Mouse (Mus musculus): ENCODE data around the gene Idua. TPM values are rescaled to one million over a fixed set of nuclear protein-coding genes. Genes with fewer than 3 reads are reported as not detected.

The Idua gene
- polyA plus RNA-seq, 1 experiment from 2014 or later: 8.2 TPM

- ATAC-seq (ENCODE audit: insufficient read depth, low FRiP score, low TSS enrichment) (no peak), DNase-seq (ENCODE audit: low spot score) (no peak)
- no peak overlapping the region for H3K4me3 ChIP-seq (ENCODE audit: low read depth, low read length)
- no peak overlapping the region for H3K27ac ChIP-seq (ENCODE audit: low read depth, low read length)
- no peak overlapping the region for H3K4me2 ChIP-seq (ENCODE audit: low read depth)
- peaks cover 4% of the 10 kb centered on the region; the same call in 1 of the 2 replicates for H3K27me3 ChIP-seq (ENCODE audit: control insufficient read depth, insufficient read depth, low read length)
- 70% methylated on average over 5 of the region's 5 CpGs for WGBS
- H3K9me3 ChIP-seq (ENCODE audit: control insufficient read depth, low read length): no peaks in the 10 kb centered on the region
- H3K9ac ChIP-seq (ENCODE audit: low read length): no peak overlapping the region
- H3K4me1 ChIP-seq (ENCODE audit: control insufficient read depth, insufficient read depth, low read length): no peaks in the 10 kb centered on the region
- H3K36me3 ChIP-seq (ENCODE audit: control insufficient read depth, insufficient read depth, low read length): no peaks in the 10 kb centered on the region
Observed at GRCm38 (mm10) chr5:108689091-108689490, 29.0 kb downstream of the Idua start.

- DNase-seq (ENCODE audit: low spot score) (no peak), ATAC-seq (ENCODE audit: insufficient read depth, low FRiP score, low TSS enrichment) (no peak)
- Histone ChIP-seq H3K9ac (ENCODE audit: low read length) (no peak overlapping the region), H3K27me3 (ENCODE audit: control insufficient read depth, insufficient read depth, low read length) (peaks cover 4% of the 10 kb centered on the region; the same call in 1 of the 2 replicates), H3K4me1 (ENCODE audit: control insufficient read depth, insufficient read depth, low read length) (peaks cover 14% of the 10 kb centered on the region), H3K9me3 (ENCODE audit: control insufficient read depth, low read length) (no peaks in the 10 kb centered on the region), H3K4me2 (ENCODE audit: low read depth) (no peak overlapping the region), H3K36me3 (ENCODE audit: control insufficient read depth, insufficient read depth, low read length) (no peaks in the 10 kb centered on the region), H3K4me3 (ENCODE audit: low read depth, low read length) (no peak overlapping the region), H3K27ac (ENCODE audit: low read depth, low read length) (no peak overlapping the region)
- WGBS: 81% methylated on average over 4 of the region's 4 CpGs
Observed at GRCm38 (mm10) chr5:108691152-108691551, 31.0 kb downstream of the Idua start.

GRCm38 (mm10) chr5:108692271-108692670 lies 32.1 kb downstream of the Idua start, which contains the start of gene Fgfrl1:
Gene Fgfrl1 (plus strand): TSS chr5:108692382.
- Histone ChIP-seq H3K36me3 (ENCODE audit: control insufficient read depth, insufficient read depth, low read length) (no peaks in the 10 kb centered on the region), H3K4me3 (ENCODE audit: low read depth, low read length) (peak within 1 kb of the TSS; percentile 95), H3K9me3 (ENCODE audit: control insufficient read depth, low read length) (no peaks in the 10 kb centered on the region), H3K4me1 (ENCODE audit: control insufficient read depth, insufficient read depth, low read length) (peaks cover 24% of the 10 kb centered on the region), H3K27me3 (ENCODE audit: control insufficient read depth, insufficient read depth, low read length) (peaks cover 4% of the 10 kb centered on the region; the same call in 1 of the 2 replicates), H3K27ac (ENCODE audit: low read depth, low read length) (no peak within 1 kb of the TSS), H3K4me2 (ENCODE audit: low read depth) (peak within 1 kb of the TSS; percentile 78), H3K9ac (ENCODE audit: low read length) (no peak within 1 kb of the TSS)
- under 1% methylated on average over 14 of the region's 18 CpGs for WGBS
- no peak for ATAC-seq (ENCODE audit: insufficient read depth, low FRiP score, low TSS enrichment)
- peak; percentile 45 for DNase-seq (ENCODE audit: low spot score)

- Histone ChIP-seq H3K36me3 (ENCODE audit: control insufficient read depth, insufficient read depth, low read length) (no peaks in the 10 kb centered on the region), H3K4me2 (ENCODE audit: low read depth) (peak overlapping the region; percentile 78), H3K9me3 (ENCODE audit: control insufficient read depth, low read length) (no peaks in the 10 kb centered on the region), H3K27me3 (ENCODE audit: control insufficient read depth, insufficient read depth, low read length) (peaks cover 4% of the 10 kb centered on the region; the same call in 1 of the 2 replicates), H3K27ac (ENCODE audit: low read depth, low read length) (no peak overlapping the region), H3K4me1 (ENCODE audit: control insufficient read depth, insufficient read depth, low read length) (peaks cover 39% of the 10 kb centered on the region), H3K4me3 (ENCODE audit: low read depth, low read length) (peak overlapping the region; percentile 95), H3K9ac (ENCODE audit: low read length) (peak overlapping the region; percentile 75)
- DNase-seq (ENCODE audit: low spot score) (peak; percentile 93), ATAC-seq (ENCODE audit: insufficient read depth, low FRiP score, low TSS enrichment) (peak; percentile 90)
- under 1% methylated on average over 38 of the region's 43 CpGs for WGBS
Observed at GRCm38 (mm10) chr5:108693872-108694288, 33.7 kb downstream of the Idua start.

DNA sequence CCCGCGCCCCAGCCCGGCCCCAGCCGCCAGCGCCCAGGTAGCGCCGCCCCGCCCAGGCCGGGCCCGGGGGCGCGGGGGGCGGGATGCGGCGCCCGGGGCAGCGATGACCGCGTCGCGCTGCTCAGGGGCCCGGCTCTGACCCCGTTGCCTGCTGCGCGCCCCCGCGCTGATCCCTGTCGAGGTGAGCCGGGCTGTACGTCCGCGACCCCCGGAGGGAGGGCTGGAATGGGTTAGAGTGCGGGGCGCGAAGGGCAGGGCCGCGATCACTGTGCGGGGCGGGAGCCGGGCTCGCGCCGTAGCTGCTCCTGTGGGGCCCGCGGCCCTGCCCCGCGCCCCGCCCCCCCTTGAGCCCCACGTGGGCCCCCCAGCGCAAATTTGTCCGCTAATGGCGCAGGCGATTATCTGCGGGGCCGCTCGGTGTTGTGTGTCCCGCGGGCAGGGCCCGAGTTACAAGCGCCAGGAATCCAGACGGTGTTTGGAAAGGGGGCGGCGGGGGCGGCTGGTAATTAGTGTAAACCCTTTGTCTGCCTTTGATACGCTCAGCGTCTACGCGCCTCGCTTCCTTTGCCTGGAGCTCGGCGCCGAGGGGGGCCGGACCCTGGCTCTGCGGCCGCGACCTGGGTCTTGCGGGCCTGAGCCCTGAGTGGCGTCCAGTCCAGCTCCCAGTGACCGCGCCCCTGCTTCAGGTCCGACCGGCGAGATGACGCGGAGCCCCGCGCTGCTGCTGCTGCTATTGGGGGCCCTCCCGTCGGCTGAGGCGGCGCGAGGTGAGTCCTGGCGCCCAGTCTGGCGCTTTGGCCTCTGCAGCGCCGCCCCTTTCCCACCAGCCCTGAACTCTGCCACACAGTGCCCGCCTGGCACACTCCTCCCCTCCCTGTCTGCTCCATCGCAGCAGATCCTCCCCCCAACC lies 34.5 kb downstream of the Idua start:
- ATAC-seq (ENCODE audit: insufficient read depth, low FRiP score, low TSS enrichment) (peak; percentile 33), DNase-seq (ENCODE audit: low spot score) (peak; percentile 40)
- Histone ChIP-seq H3K9ac (ENCODE audit: low read length) (peak overlapping the region; percentile 75), H3K4me3 (ENCODE audit: low read depth, low read length) (peak overlapping the region; percentile 95), H3K9me3 (ENCODE audit: control insufficient read depth, low read length) (no peaks in the 10 kb centered on the region), H3K27me3 (ENCODE audit: control insufficient read depth, insufficient read depth, low read length) (peaks cover 4% of the 10 kb centered on the region; the same call in 1 of the 2 replicates), H3K27ac (ENCODE audit: low read depth, low read length) (0 out of 2 replicates have a peak overlapping the region, but pooled peaks have one; percentile 27), H3K4me2 (ENCODE audit: low read depth) (peak overlapping the region; percentile 78), H3K4me1 (ENCODE audit: control insufficient read depth, insufficient read depth, low read length) (peaks cover 39% of the 10 kb centered on the region), H3K36me3 (ENCODE audit: control insufficient read depth, insufficient read depth, low read length) (no peaks in the 10 kb centered on the region)
- under 1% methylated on average over 94 of the region's 99 CpGs for WGBS

- Histone ChIP-seq H3K9me3 (ENCODE audit: control insufficient read depth, low read length) (no peaks in the 10 kb centered on the region), H3K27me3 (ENCODE audit: control insufficient read depth, insufficient read depth, low read length) (peaks cover 4% of the 10 kb centered on the region; the same call in 1 of the 2 replicates), H3K4me3 (ENCODE audit: low read depth, low read length) (no peak overlapping the region), H3K4me2 (ENCODE audit: low read depth) (no peak overlapping the region), H3K4me1 (ENCODE audit: control insufficient read depth, insufficient read depth, low read length) (peaks cover 39% of the 10 kb centered on the region), H3K27ac (ENCODE audit: low read depth, low read length) (no peak overlapping the region), H3K36me3 (ENCODE audit: control insufficient read depth, insufficient read depth, low read length) (no peaks in the 10 kb centered on the region), H3K9ac (ENCODE audit: low read length) (no peak overlapping the region)
- DNase-seq (ENCODE audit: low spot score) (no peak), ATAC-seq (ENCODE audit: insufficient read depth, low FRiP score, low TSS enrichment) (no peak)
- 96% methylated on average over 12 of the region's 12 CpGs for WGBS
Observed at GRCm38 (mm10) chr5:108695861-108696260, 35.7 kb downstream of the Idua start.

DNA sequence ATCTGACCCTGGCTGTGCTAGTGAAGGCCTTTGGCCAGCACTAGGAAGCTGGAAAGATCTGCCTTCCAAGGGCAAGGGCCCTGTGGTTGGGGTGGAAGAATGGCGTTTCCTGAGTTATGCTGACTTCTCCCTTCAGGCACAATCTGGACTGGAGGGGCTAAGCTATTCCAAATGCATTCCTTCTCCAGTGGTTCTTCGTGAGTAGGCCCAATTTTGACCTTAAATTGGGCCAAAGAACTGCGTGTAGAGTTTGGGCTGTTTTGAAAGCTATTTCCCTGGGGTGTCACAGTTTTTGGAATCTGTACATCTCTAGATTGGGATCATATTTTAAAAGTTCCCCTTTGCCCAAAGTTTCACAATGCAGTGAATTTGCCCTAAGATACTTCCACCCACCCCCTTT lies 36.4 kb downstream of the Idua start:
- H3K9ac ChIP-seq (ENCODE audit: low read length): no peak overlapping the region
- no peak overlapping the region for H3K4me2 ChIP-seq (ENCODE audit: low read depth)
- H3K27ac ChIP-seq (ENCODE audit: low read depth, low read length): no peak overlapping the region
- H3K27me3 ChIP-seq (ENCODE audit: control insufficient read depth, insufficient read depth, low read length): peaks cover 4% of the 10 kb centered on the region; the same call in 1 of the 2 replicates
- no peaks in the 10 kb centered on the region for H3K9me3 ChIP-seq (ENCODE audit: control insufficient read depth, low read length)
- no peaks in the 10 kb centered on the region for H3K36me3 ChIP-seq (ENCODE audit: control insufficient read depth, insufficient read depth, low read length)
- H3K4me1 ChIP-seq (ENCODE audit: control insufficient read depth, insufficient read depth, low read length): peaks cover 39% of the 10 kb centered on the region
- 73% methylated on average over 3 of the region's 3 CpGs for WGBS
- DNase-seq (ENCODE audit: low spot score) (no peak), ATAC-seq (ENCODE audit: insufficient read depth, low FRiP score, low TSS enrichment) (no peak)
- no peak overlapping the region for H3K4me3 ChIP-seq (ENCODE audit: low read depth, low read length)

DNA sequence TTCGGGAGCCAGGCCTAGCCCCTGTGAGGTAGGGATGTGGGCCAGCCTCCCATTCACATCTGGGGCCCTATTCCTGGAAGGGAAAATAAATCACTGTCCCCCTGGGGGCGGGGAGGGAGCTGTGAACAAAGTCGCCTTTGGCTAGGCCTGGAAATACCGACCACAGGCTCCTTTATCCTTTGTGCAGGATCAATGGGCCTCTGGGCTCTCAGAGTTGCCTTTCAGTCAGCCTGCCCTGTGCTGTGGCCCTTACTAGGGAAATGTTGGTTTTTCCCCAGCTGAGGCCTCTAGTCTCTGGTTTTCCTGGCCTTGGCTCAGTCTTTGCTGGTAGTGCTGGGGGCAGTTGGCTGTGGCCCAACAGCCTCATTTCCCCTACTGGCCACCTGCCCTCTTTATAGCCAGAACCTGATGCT lies 37.2 kb downstream of the Idua start:
- H3K4me1 ChIP-seq (ENCODE audit: control insufficient read depth, insufficient read depth, low read length): peaks cover 39% of the 10 kb centered on the region

More for the DNA sequence above, 37.2 kb downstream of the Idua start:
- ATAC-seq (ENCODE audit: insufficient read depth, low FRiP score, low TSS enrichment) (peak; percentile 35), DNase-seq (ENCODE audit: low spot score) (peak; percentile 81)
- peak overlapping the region; percentile 19; the same call in 1 of the 2 replicates for H3K9ac ChIP-seq (ENCODE audit: low read length)
- H3K36me3 ChIP-seq (ENCODE audit: control insufficient read depth, insufficient read depth, low read length): no peaks in the 10 kb centered on the region
- H3K4me3 ChIP-seq (ENCODE audit: low read depth, low read length): no peak overlapping the region
- 7% methylated on average over 4 of the region's 4 CpGs for WGBS
- peak overlapping the region; percentile 73 for H3K27ac ChIP-seq (ENCODE audit: low read depth, low read length)
- peaks cover 4% of the 10 kb centered on the region; the same call in 1 of the 2 replicates for H3K27me3 ChIP-seq (ENCODE audit: control insufficient read depth, insufficient read depth, low read length)
- H3K4me2 ChIP-seq (ENCODE audit: low read depth): peak overlapping the region; percentile 6; the same call in 1 of the 2 replicates
- H3K9me3 ChIP-seq (ENCODE audit: control insufficient read depth, low read length): no peaks in the 10 kb centered on the region
